Mouse (Mus musculus) heart, adult 11 months (tissue): ENCODE measurements at regions not wholly inside any gene's neighbourhood (a gene's known extent, or its start where the extent isn't known, plus 50 kb on each side); places are given as distances from the start of the nearest gene placed in this dataset.

Source experiments
- DNase-seq: peaks from one replicate; pipeline ENCODE4 v3.0.0; 2022

DNA sequence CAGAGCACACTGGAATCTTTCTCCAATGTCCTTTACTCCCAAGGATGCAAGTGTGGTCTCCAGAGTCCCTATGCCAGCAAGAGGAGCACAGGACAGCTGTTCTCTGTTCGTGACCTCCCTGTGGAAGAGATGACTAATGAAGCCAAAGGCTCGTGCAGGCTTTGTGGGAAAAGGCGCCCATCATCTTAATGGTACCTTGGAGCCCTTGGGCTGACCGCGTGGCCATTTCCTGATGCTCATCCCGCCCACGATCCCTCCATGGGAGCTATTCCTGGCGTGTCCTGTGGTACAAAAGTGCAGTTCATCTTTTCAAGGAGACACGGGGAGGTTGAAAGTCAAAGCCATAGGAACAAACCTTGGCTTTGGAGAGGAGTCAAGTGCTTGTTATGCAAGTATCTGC, 55.2 kb upstream of the Gli2 start:
- DNase-seq: no peak

DNA sequence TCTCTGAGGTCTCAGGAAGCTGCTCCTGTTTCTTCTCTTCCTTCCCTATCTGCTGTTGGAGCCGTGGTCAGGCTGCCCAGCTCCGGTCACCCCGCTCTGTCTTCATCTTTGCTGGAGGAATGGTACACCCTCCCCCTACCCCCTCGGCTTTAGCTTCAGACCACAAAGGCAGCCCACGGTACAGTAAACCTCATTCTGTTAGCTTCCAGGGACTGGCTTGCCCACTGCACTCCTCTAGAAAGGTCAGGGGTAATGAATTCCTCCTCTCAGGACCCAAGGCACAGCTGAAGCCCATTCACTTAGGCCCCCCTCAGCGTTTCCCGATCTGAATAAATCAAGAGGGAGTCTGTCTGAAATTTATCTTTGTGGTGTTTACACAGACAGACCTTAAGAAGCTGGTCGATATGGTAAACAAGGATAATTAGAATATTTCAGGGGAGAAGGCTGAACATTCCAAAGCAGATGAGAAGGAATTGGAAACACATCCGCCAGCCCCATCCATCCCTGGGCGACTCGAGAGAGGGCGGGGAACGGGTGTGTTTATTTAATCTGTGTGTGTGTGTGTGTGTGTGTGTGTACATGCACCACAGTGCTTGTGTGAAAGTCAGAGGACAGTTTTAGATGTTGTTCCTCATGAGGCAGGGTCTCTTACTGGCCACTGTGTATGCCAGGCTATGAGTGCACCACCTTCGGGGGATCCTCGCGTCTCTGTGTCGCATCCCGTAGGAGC, 53.0 kb upstream of the Gli2 start:
- no peak for DNase-seq
